Mouse (Mus musculus): ENCODE data around the gene Fbxl18. TPM values are rescaled to one million over a fixed set of nuclear protein-coding genes. Genes with fewer than 3 reads are reported as not detected.
"Not testable (repeated sequence)": the region's sequence is repeated elsewhere in the genome, so short reads cannot be mapped to it uniquely, and the experiment has no call there.

Gene Fbxl18
- polyA plus RNA-seq, 1 experiment from 2014 or later: 14.6 TPM

DNA sequence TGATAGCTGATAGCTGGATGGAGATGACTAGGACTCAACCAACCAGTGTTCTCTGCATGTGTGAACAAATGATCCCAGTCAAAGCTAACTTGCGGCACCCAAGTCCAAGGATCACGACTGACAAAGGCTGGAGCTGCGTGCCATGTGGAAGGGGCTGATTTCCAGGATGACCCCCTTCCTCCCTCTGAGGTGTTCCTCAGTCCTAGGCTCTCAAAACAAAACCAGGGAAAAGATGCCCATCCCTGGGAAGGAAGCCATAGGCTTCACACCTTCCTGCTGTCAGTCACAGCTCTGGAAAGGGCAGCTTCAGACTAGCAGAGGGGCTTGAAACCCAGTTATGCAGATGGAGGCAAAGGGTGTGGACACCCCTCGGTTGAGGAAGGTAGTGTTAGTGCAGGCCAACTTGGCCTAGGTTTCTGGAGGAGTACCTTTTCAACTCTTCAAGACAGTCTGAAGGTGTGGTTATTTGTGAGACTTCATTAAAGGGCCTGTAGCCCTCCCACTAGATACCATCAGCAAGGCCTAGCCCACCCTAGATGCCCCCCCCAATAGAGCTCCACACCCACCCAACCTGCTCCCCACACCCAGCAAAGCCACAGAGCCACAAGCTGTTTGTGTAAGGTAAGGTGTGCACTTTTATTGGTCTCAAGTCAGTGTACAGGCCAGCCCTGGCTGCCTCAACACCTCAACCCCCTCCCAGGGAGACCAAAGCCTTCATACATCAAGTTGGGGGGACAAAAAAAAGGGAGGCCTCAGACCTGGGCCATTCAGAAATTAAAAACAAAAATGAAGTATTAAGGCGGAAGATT is 7.5 kb upstream of the Fbxl18 start:
- H3K4me3 ChIP-seq: peak overlapping the region; percentile 12; the same call in 1 of the 2 replicates
- H3K36me3 ChIP-seq: peaks cover 74% of the 10 kb centered on the region
- H3K27ac ChIP-seq: peak overlapping the region; percentile 36
- no peaks in the 10 kb centered on the region for H3K9me3 ChIP-seq
- H3K4me1 ChIP-seq: peaks cover 29% of the 10 kb centered on the region
- WGBS: 46% methylated on average over 5 of the region's 5 CpGs
- H3K27me3 ChIP-seq (ENCODE audit: insufficient read depth, poor library complexity, severe bottlenecking): peaks cover 7% of the 10 kb centered on the region
- peak; percentile 83 for DNase-seq (ENCODE audit: low spot score)

DNA sequence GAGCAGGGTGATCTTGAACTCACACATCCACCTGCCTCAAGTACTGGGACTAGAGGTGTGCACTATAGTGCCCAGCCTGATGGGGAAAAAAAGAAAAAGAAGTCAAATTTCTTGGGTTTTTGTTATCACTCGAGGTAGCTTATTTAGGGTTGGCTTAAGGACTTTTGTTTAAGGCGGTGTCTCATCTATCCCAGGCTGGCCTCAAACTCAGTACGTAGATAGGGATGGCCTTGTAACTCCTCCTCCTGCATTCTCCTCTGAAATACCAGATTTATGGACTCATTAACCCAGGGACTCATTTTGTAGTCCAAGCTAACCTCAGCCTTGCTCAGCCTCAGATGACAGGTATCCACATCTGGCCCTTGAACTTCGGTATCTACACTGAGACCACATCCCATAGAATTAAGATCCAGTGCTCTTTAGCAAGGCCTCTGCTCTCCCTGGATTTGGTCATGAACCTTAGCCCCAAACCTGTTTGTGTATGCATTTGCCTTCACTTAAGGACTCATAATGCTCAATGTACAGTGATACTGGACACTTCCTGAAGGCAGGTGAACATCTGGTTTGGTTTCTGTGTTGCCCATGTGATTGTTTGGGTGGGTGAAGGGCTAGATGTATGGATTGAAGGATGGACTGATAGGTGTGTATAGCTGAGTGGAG is 6.8 kb upstream of the Fbxl18 start:
- 56% methylated on average over 4 of the region's 4 CpGs for WGBS
- peaks cover 7% of the 10 kb centered on the region for H3K27me3 ChIP-seq (ENCODE audit: insufficient read depth, poor library complexity, severe bottlenecking)
- 0 out of 2 replicates have a peak overlapping the region, but pooled peaks have one; percentile 36 for H3K27ac ChIP-seq
- peaks cover 79% of the 10 kb centered on the region for H3K36me3 ChIP-seq
- peaks cover 21% of the 10 kb centered on the region for H3K4me1 ChIP-seq
- H3K4me3 ChIP-seq: peak overlapping the region; percentile 12; the same call in 1 of the 2 replicates
- DNase-seq (ENCODE audit: low spot score): no peak
- H3K9me3 ChIP-seq: no peaks in the 10 kb centered on the region

DNA sequence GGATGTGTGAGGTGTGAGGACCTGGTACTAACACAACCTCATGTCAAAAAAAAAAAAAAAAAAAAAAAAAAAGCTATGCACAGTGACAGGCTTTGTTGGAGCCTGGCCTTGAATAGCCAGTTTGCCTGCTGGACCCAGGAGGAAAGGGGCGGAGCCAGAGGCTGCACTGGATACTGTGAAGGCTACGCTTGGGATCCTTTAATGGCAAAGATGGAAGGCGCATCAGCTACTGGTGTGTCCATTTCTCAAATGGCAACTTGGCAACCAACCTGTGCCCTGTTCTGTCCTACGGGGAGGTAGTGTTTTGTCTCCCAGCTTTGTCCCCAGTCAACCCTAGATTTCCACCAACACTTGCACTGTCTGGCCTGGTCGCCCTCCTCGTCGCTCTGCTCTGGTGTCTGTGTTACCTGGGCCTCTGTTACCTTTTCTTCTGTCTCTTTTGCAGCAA is 6.2 kb upstream of the Fbxl18 start:
- WGBS: 77% methylated on average over 7 of the region's 7 CpGs
- H3K9me3 ChIP-seq: no peaks in the 10 kb centered on the region
- peak; percentile 83 for DNase-seq (ENCODE audit: low spot score)
- peaks cover 7% of the 10 kb centered on the region for H3K27me3 ChIP-seq (ENCODE audit: insufficient read depth, poor library complexity, severe bottlenecking)
- peaks cover 78% of the 10 kb centered on the region for H3K36me3 ChIP-seq
- no peak overlapping the region for H3K4me3 ChIP-seq
- no peak overlapping the region for H3K27ac ChIP-seq
- H3K4me1 ChIP-seq: peaks cover 20% of the 10 kb centered on the region

DNA sequence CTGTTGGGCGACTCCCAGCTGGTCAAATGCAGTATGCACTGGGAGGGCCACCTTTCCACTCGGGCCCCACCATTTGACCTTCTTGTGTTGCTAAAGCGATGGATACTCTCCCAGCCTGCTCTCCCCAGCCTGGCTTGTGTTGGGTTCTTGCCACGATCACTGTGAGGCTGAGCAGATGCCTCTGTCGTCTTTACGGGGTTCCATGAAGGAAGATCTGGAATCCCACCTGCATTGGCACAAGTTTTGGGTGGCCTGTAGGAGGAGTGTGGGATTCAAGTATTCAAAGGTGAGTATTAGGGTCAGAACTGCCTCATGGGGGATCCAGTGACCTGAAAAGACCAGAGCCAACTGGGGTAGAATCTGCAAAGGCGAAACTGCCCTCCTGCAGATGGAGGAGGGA is 5.4 kb upstream of the Fbxl18 start:
- no peak for DNase-seq (ENCODE audit: low spot score)
- Histone ChIP-seq H3K36me3 (peaks cover 71% of the 10 kb centered on the region), H3K4me3 (no peak overlapping the region), H3K27ac (no peak overlapping the region), H3K4me1 (peaks cover 15% of the 10 kb centered on the region), H3K27me3 (ENCODE audit: insufficient read depth, poor library complexity, severe bottlenecking) (peaks cover under 1% of the 10 kb centered on the region; the same call in 1 of the 2 replicates), H3K9me3 (no peaks in the 10 kb centered on the region)
- WGBS: 84% methylated on average over 7 of the region's 7 CpGs

DNA sequence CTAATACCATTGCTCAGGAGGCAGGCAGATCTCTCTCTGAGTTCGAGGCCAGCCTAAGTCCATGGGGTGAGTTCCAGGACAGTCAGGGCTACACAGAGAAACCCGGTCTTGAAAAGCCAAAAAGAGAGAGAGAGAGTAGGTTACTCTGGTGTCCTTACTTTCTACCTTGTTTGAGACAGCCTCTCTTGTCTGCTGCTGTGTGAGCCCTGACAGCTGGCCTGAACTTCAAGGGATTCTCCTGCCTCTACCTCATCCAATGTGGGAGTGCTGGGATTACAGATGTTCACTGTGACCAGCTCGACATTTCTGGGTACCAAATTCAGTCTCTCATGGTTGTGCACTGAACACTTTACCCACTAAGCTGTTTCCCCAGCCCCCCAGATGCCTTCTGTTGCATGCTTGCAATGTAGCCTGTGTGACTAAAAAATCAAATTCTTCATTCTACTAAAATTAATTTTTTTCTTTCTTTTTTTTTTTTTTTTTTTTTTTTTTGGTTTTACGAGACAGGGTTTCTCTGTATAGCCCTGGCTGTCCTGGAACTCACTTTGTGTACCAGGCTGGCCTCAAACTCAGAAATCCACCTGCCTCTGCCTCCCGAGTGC is 4.8 kb upstream of the Fbxl18 start:
- Histone ChIP-seq H3K27me3 (ENCODE audit: insufficient read depth, poor library complexity, severe bottlenecking) (no peaks in the 10 kb centered on the region), H3K4me3 (no peak overlapping the region), H3K27ac (no peak overlapping the region), H3K9me3 (no peaks in the 10 kb centered on the region), H3K36me3 (peaks cover 65% of the 10 kb centered on the region), H3K4me1 (peaks cover 12% of the 10 kb centered on the region)
- no peak for DNase-seq (ENCODE audit: low spot score)
- WGBS: 82% methylated on average over 5 of the region's 5 CpGs

DNA sequence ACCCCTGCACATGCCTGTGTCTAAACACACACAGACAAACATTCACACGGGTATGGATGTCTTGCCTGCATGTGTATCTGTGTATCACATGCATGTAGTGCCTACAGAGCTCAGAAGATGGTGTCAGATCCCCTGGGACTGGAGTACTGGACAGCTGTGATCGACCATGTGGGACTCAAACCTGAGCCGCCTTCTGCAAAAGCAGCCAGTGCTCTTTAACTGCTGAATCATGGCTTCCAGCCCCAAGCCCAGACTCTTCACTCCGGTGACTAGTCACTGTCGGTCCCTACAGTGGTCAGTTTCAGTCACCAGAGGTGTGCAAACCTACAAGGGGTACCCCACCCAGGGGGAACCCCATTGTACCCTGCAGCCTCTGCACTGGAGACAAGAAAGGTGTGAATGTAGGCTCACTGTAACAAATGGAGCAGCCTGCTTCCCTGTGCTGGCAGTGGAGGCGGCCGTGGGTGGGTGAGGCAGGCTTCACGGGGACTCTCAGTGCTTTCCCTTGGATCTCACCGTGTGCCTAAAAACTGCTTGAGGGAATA is 3.9 kb upstream of the Fbxl18 start:
- Histone ChIP-seq H3K9me3 (no peaks in the 10 kb centered on the region), H3K4me3 (no peak overlapping the region), H3K4me1 (peaks cover 13% of the 10 kb centered on the region), H3K27me3 (ENCODE audit: insufficient read depth, poor library complexity, severe bottlenecking) (no peaks in the 10 kb centered on the region), H3K36me3 (peaks cover 56% of the 10 kb centered on the region), H3K27ac (no peak overlapping the region)
- DNase-seq (ENCODE audit: low spot score): no peak
- 80% methylated on average over 9 of the region's 9 CpGs for WGBS

DNA sequence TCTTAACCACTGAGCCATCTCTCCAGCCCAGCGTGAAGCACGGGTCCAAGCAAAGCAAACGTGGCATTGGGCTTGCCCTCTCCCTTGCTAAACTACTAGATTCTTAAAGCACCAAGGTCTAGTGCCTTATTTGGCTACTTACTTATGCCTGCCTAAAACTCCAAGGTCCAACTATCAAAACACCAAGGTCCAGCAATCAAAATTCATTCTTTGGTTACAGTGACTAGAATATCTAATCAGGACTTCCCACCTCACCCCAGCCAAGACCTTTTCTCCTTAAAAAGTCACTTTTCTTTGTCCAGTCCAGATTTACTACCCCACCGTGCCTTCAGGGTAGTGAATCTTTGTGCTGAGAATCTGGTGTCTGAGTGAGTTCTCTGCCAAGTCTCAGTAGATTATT is 3.1 kb upstream of the Fbxl18 start:
- peaks cover 17% of the 10 kb centered on the region for H3K4me1 ChIP-seq
- no peak for DNase-seq (ENCODE audit: low spot score)
- H3K36me3 ChIP-seq: peaks cover 49% of the 10 kb centered on the region
- no peaks in the 10 kb centered on the region for H3K27me3 ChIP-seq (ENCODE audit: insufficient read depth, poor library complexity, severe bottlenecking)
- H3K9me3 ChIP-seq: no peaks in the 10 kb centered on the region
- H3K27ac ChIP-seq: no peak overlapping the region
- H3K4me3 ChIP-seq: no peak overlapping the region
- 88% methylated on average over 4 of the region's 4 CpGs for WGBS

DNA sequence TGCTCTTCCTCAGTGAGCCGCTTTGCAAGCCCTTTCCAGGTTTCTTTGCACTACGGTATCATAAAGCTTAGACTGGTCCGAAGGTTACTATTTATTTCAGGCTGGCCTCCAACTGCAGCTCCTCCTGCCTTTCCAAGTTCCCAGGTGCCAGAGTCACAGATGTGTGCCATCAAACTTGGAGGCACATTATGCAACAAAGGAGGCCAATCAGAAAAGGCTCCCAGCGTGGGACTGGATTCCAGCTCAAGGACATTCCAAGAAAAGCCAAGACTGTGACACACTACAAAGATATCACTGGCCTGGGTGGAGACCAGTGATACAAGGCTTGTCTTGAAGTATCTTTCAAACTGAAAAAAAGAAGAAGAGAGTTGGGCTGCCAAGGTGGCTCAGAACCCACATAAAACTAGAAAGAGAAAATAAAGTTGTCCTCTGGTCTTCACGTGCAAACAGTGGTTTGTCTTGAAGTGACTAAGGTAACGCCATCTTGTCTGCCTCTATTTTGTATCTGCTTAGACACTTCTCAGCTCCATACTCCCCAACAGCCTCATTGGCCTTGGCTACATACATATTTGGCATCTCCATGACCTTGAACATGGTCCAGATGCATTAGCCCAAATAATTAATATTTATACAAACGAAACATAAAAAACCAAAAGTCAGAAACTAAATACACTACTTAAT is 2.5 kb upstream of the Fbxl18 start:
- no peaks in the 10 kb centered on the region for H3K27me3 ChIP-seq (ENCODE audit: insufficient read depth, poor library complexity, severe bottlenecking)
- H3K36me3 ChIP-seq: peaks cover 44% of the 10 kb centered on the region
- no peaks in the 10 kb centered on the region for H3K9me3 ChIP-seq
- H3K27ac ChIP-seq: no peak overlapping the region
- DNase-seq (ENCODE audit: low spot score): no peak
- H3K4me3 ChIP-seq: no peak overlapping the region
- 90% methylated on average over 7 of the region's 7 CpGs for WGBS
- peaks cover 19% of the 10 kb centered on the region for H3K4me1 ChIP-seq

DNA sequence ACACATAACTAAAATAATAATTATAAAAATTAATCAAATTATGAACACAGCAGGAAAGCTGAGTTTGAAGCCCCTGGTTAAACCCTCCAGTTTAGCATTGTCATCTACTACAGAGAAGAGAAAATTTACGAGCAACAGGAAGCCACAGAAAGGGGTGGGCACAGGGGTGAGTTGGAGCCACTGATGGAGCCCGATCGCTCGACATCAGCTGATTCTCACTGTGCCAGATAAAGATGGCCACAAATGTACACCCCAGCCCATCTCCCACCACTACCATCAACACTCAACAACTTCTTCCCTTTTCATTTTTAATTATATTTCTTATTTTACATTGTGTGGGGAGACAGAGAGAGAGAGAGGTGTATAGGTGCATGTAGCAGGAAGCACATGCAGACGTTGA is 1.5 kb upstream of the Fbxl18 start:
- DNase-seq (ENCODE audit: low spot score): no peak
- peaks cover 34% of the 10 kb centered on the region for H3K36me3 ChIP-seq
- peaks cover 19% of the 10 kb centered on the region for H3K4me1 ChIP-seq
- H3K9me3 ChIP-seq: no peaks in the 10 kb centered on the region
- H3K27ac ChIP-seq: no peak overlapping the region
- H3K4me3 ChIP-seq: no peak overlapping the region
- H3K27me3 ChIP-seq (ENCODE audit: insufficient read depth, poor library complexity, severe bottlenecking): no peaks in the 10 kb centered on the region
- 88% methylated on average over 5 of the region's 5 CpGs for WGBS

DNA sequence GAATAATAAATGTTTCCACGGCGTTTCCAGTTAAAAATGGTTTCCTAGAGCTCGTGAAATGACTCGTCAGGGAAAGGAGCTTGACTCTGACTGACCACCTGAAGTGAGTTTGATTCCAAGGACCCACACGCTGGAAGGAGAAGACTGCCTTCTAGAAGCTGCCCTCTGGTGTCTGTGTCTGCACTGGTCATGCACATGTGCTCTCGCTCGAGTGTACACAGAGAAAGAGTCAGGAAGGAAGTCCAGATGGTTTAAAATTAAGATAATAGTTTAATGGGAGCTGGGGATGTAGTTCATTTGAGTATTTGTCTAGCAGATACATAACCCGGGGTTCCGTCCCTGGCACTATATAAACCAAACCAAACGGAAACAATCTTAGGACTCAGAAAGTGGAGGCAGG is 971 bp upstream of the Fbxl18 start:
- Histone ChIP-seq H3K4me1 (peaks cover 19% of the 10 kb centered on the region), H3K27ac (no peak overlapping the region), H3K4me3 (peak overlapping the region; percentile 90), H3K27me3 (ENCODE audit: insufficient read depth, poor library complexity, severe bottlenecking) (no peaks in the 10 kb centered on the region), H3K36me3 (peaks cover 28% of the 10 kb centered on the region), H3K9me3 (no peaks in the 10 kb centered on the region)
- DNase-seq (ENCODE audit: low spot score): no peak
- 80% methylated on average over 10 of the region's 10 CpGs for WGBS

DNA sequence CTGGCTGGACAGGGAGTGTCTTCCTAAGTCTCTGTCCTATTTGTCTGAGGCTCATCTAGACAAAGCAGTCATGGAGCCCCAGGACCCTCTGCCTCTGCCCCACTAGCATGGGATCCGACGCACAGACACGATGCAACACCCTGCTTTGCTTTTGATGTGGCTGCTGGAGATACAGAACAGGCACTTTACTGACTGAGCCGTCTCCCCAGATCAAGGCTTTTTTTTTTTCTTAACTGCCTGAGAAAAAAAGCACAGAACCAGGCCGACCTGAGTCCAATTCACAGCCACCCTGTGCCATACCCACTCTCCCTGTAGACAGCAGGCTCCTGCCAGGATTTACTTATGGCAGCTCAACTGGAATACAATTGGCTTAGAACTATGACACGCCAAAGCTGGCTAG is 3.8 kb downstream of the Fbxl18 start:
- 64% methylated on average over 6 of the region's 6 CpGs for WGBS
- Histone ChIP-seq H3K9me3 (no peaks in the 10 kb centered on the region), H3K4me3 (no peak overlapping the region), H3K36me3 (peaks cover 15% of the 10 kb centered on the region), H3K27ac (no peak overlapping the region), H3K27me3 (ENCODE audit: insufficient read depth, poor library complexity, severe bottlenecking) (no peaks in the 10 kb centered on the region), H3K4me1 (peaks cover 27% of the 10 kb centered on the region)
- no peak for DNase-seq (ENCODE audit: low spot score)

DNA sequence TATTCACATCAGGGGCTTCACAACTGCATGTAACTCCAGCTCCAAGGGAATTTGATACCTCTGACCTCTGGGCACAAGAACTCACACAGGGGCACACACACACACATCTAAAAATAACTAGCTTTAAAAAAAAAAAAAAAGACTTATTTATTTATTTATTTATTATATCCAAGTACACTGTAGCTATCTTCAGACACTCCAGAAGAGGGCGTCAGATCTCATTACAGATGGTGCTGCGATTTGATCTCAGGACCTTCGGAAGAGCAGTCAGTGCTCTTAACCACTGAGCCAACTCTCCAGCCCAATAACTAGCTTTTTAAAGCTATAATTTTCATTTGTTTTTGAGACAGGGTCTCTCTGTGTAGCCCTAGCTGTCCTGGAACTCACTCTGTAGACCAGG is 7.7 kb downstream of the Fbxl18 start:
- peaks cover 51% of the 10 kb centered on the region for H3K36me3 ChIP-seq
- not testable (repeated sequence) for H3K4me3 ChIP-seq; H3K27me3 ChIP-seq (ENCODE audit: insufficient read depth, poor library complexity, severe bottlenecking); H3K9me3 ChIP-seq; DNase-seq (ENCODE audit: low spot score); H3K27ac ChIP-seq; H3K4me1 ChIP-seq
- 75% methylated on average over 3 of the region's 3 CpGs for WGBS

Measured in heart, embryonic 10.5 days (tissue).